Mouse (Mus musculus) cerebellum, adult 8-10 months (tissue): ENCODE measurements around the gene 1110051M20Rik.

Source experiments
- DNase-seq: peaks from one replicate; pipeline ENCODE4 v3.0.0; 2022

The 1110051M20Rik gene

GRCm38 (mm10) chr2:91411473-91411872 is 33.0 kb downstream of the 1110051M20Rik start:
- DNase-seq, result no peak

- no peak for DNase-seq
Measured at GRCm38 (mm10) chr2:91408031-91408430, 36.5 kb downstream of the 1110051M20Rik start.

- no peak for DNase-seq
Measured at GRCm38 (mm10) chr2:91405071-91405470, 39.4 kb downstream of the 1110051M20Rik start.

- no peak for DNase-seq
Measured at GRCm38 (mm10) chr2:91399727-91400126, 44.8 kb downstream of the 1110051M20Rik start.

- no peak for DNase-seq
Measured at GRCm38 (mm10) chr2:91399168-91399567, 45.3 kb downstream of the 1110051M20Rik start.

GRCm38 (mm10) chr2:91394078-91394477 is 50.4 kb downstream of the 1110051M20Rik start:
- peak; percentile 27 for DNase-seq

- no peak for DNase-seq
Measured at GRCm38 (mm10) chr2:91388738-91389137, 55.8 kb downstream of the 1110051M20Rik start.

GRCm38 (mm10) chr2:91388281-91388680 is 56.2 kb downstream of the 1110051M20Rik start:
- no peak for DNase-seq

GRCm38 (mm10) chr2:91387287-91387958 is 57.1 kb downstream of the 1110051M20Rik start:
- DNase-seq, result no peak

GRCm38 (mm10) chr2:91386547-91387286 is 57.8 kb downstream of the 1110051M20Rik start:
- DNase-seq, result no peak

- peak; percentile 24 for DNase-seq
Measured at GRCm38 (mm10) chr2:91383294-91383693, 61.2 kb downstream of the 1110051M20Rik start.

GRCm38 (mm10) chr2:91377038-91377437 is 67.5 kb downstream of the 1110051M20Rik start:
- DNase-seq, result no peak

- no peak for DNase-seq
Measured at GRCm38 (mm10) chr2:91370314-91370713, 74.2 kb downstream of the 1110051M20Rik start.

- DNase-seq, result no peak
Measured at GRCm38 (mm10) chr2:91363272-91363671, 81.2 kb downstream of the 1110051M20Rik start.

GRCm38 (mm10) chr2:91361068-91361528 is 83.4 kb downstream of the 1110051M20Rik start:
- DNase-seq, result no peak

- DNase-seq, result no peak
Measured at GRCm38 (mm10) chr2:91355767-91356166, 88.7 kb downstream of the 1110051M20Rik start.

- DNase-seq, result no peak
Measured at GRCm38 (mm10) chr2:91354727-91355403, 89.6 kb downstream of the 1110051M20Rik start.

- DNase-seq, result no peak
Measured at GRCm38 (mm10) chr2:91353854-91354253, 90.7 kb downstream of the 1110051M20Rik start.

GRCm38 (mm10) chr2:91351841-91352240 is 92.7 kb downstream of the 1110051M20Rik start:
- no peak for DNase-seq

GRCm38 (mm10) chr2:91349974-91350457 is 94.5 kb downstream of the 1110051M20Rik start:
- DNase-seq, result no peak

- no peak for DNase-seq
Measured at GRCm38 (mm10) chr2:91348936-91349335, 95.6 kb downstream of the 1110051M20Rik start.

GRCm38 (mm10) chr2:91345644-91346043 is 98.9 kb downstream of the 1110051M20Rik start:
- no peak for DNase-seq

GRCm38 (mm10) chr2:91339591-91339990 is 104.9 kb downstream of the 1110051M20Rik start:
- no peak for DNase-seq
